Mouse (Mus musculus): ENCODE measurements around the gene Abhd2. TPM values are rescaled to one million over a fixed set of nuclear protein-coding genes. Genes with fewer than 3 reads are reported as not detected.

Gene Abhd2
- polyA plus RNA-seq, 3 experiments from 2014 or later = 16.0 to 35.6 (median 29.9) TPM

GRCm38 (mm10) chr7:79333419-79333818 is 60.4 kb downstream of the Abhd2 start:
- ATAC-seq = no peak

- ATAC-seq = no peak
Measured at GRCm38 (mm10) chr7:79336362-79336910, 63.4 kb downstream of the Abhd2 start.

GRCm38 (mm10) chr7:79345902-79346301 is 72.9 kb downstream of the Abhd2 start:
- ATAC-seq = peak; percentile 56

DNA sequence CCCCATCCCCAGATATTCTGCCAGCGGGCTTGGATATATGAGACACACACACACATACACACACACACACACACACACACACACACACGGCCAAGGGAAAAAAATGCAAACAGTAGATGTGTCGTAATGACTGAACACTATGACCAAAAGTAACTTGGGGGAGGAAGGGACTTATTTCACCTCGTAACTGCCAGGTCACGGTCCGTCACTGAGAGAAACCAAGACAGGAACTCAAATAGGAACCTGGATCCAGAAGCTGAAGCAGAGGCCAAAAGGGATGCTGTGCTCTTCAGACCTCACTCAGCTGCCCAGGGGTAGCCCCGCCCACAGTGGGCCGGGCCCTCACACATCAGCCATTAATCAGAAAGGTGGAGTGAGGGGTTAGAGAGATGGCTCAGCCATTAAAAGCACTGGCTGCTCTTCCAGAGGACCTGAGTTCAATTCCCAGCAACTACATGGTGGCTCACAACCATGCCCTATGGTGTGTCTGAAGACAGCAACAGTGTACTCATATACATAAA is 73.6 kb downstream of the Abhd2 start:
- ATAC-seq = no peak

GRCm38 (mm10) chr7:79347108-79347813 is 74.3 kb downstream of the Abhd2 start:
- no peak for ATAC-seq

DNA sequence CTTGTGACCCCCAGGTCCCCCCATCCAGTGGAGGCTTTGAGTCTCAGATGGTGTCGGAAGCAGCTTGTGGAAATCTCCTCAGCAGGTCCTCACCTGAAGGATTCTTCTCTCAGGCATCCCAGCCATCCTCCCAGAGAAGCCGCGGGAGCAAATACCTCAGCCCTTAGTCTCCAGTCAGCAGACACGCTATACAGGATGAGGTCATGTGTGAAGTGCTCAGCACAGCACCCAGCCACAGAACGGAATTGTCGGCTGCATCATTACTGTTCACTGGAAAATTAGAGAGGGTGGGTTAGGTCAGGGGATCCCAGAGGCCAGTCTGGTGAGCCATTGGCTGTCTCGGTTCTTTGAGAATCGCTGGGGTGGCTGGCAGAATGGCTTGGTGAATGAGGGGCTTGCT is 75.8 kb downstream of the Abhd2 start:
- ATAC-seq = no peak

DNA sequence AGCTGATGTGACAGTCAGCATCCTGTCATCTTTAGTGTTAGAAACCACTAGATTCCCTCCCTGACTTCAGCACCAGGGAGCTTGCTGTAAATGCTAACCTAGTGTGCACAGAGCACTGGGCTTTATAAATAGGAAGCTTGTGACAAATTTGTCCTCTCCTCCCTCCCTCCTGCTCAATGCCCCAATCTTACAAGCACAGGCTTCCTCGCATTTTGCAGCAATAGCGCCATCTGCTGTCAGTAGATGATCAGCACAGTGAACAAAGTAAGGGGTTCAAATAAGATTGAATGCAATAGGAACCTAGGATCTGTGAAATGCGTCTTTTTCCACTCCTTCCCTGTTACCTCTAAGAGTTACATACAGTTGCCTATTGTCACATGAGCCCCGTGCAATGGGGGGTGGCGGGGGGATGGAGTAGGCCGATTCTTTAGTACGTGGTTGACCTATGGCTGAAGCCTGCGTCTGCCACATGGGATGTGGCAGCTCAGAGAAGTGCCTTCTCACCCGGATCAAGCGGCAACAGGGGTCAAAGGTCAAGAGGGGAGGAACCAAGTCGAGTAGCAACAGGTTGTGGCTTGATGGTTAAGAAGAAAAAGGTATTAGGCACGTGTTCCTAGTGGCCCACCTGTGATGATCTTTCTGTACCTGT is 76.9 kb downstream of the Abhd2 start:
- peak; percentile 71 for ATAC-seq

GRCm38 (mm10) chr7:79358350-79359182 is 85.6 kb downstream of the Abhd2 start:
- ATAC-seq = no peak

GRCm38 (mm10) chr7:79359183-79359435 is 86.1 kb downstream of the Abhd2 start:
- ATAC-seq = no peak

DNA sequence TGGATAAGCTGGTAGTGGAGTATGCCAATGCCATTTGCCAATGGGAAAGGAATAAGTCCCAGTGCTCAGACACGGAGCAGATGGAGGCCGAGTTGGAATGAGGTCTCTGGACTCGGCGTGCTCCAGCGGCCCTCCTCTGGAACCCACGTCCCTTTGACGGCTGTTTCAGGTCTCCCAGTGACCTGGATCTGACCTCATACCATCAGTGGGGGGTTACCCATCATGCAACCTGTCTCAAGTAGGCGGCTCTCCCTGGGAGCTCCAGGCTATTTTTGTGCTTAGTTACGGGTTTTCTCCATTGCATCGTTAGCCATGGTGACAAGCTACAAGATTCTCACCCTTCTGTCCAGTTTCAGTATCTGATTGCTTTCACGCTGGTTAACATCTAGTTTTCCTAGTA is 87.1 kb downstream of the Abhd2 start:
- ATAC-seq = no peak

GRCm38 (mm10) chr7:79362208-79362607 is 89.2 kb downstream of the Abhd2 start:
- no peak for ATAC-seq

DNA sequence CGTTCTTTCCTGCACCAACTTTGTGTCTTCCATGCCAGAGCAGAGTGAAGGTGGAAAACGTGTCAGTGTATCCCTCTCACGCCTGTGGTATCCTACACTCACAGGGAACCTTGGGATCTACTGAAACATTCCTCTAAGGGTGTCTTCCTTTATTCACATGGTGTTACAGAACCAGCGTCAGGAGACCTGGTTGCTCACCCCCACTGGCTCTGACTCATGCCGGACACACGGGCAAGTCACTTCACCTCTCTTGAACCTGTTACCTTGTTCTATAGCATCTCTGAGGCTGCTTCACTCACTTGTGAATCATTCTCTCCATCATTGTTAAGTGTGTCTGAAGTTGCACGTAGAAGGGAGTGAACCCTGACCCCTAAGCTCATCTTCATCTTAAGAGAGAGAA is 89.8 kb downstream of the Abhd2 start:
- no peak for ATAC-seq

DNA sequence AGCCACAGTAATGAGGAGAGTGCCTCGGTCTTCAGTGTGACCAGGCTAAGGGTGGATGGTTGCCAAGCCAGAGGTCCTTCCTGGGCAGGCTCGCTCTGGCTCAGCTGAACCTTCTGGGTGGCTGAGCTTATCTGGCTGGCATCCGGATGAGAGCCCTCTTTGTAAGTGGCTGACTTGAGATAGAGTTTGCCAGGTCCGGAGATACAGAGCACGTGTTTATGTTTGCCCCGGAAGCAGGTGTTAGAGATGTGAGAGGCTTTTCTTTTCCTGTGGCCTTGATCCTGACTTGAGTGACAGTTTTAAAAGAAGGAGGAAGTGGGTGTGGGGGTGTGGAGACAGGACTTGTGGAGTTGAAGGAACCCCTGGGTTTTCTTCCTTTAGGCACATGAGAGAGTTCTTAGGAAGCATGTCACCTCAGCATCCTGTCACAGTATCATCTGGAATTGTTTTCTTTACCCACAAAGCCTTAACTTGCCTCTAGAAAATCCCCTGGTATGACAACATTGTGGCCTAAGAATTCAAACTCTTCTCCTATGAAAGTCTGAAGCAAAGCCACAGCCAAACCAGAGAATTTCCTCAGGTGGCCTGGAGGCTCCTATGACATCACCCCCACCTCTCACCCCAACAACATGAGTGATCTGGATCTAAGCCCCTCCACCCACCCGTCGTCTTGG is 90.5 kb downstream of the Abhd2 start:
- ATAC-seq = peak; percentile 82

- ATAC-seq = no peak
Measured at GRCm38 (mm10) chr7:79368664-79369063, 95.7 kb downstream of the Abhd2 start.

GRCm38 (mm10) chr7:79369416-79369815 is 96.4 kb downstream of the Abhd2 start:
- ATAC-seq = no peak

DNA sequence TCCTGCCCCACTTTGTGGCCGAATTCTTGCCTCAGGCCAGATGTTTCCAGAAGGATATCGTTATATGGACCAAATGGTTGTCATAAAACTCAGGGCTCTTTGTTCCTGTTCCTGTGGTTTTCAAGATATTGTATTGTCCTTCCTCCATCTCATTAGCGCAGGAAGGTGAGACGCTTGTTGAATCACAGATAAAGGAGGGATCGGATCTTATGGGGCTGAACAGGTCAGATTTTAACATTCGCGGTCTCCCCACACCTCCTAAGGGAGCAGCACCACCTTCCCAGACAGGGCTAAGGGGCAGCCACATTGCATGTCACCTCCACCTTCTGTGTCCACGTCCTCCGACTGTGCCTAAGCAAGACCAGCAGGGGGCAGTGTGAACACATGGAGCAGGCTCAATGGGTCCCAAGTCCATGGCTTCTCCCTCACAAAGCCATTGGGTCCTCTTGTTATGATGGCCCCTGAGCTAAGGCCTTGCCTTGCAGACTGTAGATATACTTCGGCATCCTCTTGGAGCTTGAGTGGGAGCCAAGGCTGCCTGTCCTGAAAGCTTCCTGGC is 98.4 kb downstream of the Abhd2 start:
- peak; percentile 69 for ATAC-seq

- ATAC-seq = no peak
Measured at GRCm38 (mm10) chr7:79374017-79374416, 101.0 kb downstream of the Abhd2 start.

DNA sequence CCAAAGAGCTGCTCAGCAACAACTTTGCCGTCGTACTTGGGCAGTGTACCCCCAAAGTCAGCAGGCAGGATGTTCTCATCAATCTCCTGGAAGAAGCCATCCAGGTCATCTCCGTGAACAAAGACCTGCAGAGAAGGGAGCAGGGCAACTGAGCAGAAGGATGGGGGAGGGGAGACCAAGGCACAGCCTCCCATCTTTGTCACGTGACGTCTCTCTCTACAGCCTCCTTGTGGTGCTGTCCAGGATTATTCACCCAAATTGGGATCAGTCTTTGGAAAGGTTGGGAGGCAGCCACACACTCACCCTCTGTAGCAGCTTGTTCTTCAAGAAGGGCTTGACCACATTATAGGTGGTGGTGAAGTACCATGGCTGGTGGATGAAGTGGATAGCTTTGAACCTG is 102.6 kb downstream of the Abhd2 start:
- no peak for ATAC-seq

- ATAC-seq = no peak
Measured at GRCm38 (mm10) chr7:79376516-79377275, 103.7 kb downstream of the Abhd2 start.

GRCm38 (mm10) chr7:79386422-79387133 is 113.6 kb downstream of the Abhd2 start, which contains the start of gene Rlbp1:
Gene Rlbp1 (minus strand): TSS chr7:79387048.
- ATAC-seq = no peak

GRCm38 (mm10) chr7:79387140-79387539 is 114.1 kb downstream of the Abhd2 start:
- ATAC-seq = no peak

Data from inflammation-experienced regulatory T-cells, adult 6 months (primary cell).